Mouse (Mus musculus): ENCODE measurements at regions not wholly inside any gene's neighbourhood (a gene's known extent, or its start where the extent isn't known, plus 50 kb on each side); places are given as distances from the start of the nearest gene placed in this dataset.

DNA sequence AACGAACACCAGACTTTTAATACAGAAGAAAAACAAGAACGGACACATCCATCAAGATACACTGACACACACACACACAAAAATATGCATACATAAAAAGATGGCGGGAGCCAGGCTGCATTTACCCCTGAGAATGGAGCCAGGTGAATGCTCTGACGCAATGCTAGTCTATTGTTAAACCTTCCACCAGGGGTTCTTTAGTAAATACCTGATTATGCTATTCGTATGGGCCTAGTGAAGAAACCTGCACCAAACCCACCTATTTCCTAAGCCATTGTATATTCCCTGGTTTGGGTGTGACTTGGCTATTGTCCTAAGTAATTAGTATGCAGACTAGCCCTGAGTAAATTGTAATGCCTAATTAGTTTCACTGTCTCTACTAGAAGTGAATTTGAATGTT, 179.3 kb upstream of the Fundc1 start:
- TF ChIP-seq POLR2AphosphoS2 (IDR thresholded peaks at IDR 0.05; ENCODE audit: insufficient read length, low read depth) (no peak), CEBPB (IDR thresholded peaks at IDR 0.05; ENCODE audit: insufficient read depth, poor library complexity, severe bottlenecking) (no peak), MYOD1 (IDR thresholded peaks at IDR 0.05; ENCODE audit: control insufficient read depth in 1 of 3, insufficient read length in 2 of 3, low read depth in 2 of 3) (no peak), POLR2A (IDR thresholded peaks at IDR 0.05; ENCODE audit: insufficient read length, low read depth) (no peak), TCF12 (IDR thresholded peaks at IDR 0.05; ENCODE audit: insufficient read depth, poor library complexity, severe bottlenecking) (no peak), MAX (IDR thresholded peaks at IDR 0.05; ENCODE audit: low read depth) (no peak), USF1 (IDR thresholded peaks at IDR 0.05; ENCODE audit: low read depth) (no peak)

All from myocyte (in vitro differentiated cells).